Mouse (Mus musculus) small intestine, adult 2 months (tissue): Measurements from ENCODE around the gene Nyap2. TPM values are rescaled to one million over a fixed set of nuclear protein-coding genes. Genes with fewer than 3 reads are reported as not detected.

Experiments
- H3K27ac ChIP-seq: fragments of 200-500 bp; 2 replicates; pipeline ENCODE4 v1.5.1; 2012; ENCODE audit warnings: low read depth, low read length, control low read depth, inconsistent platforms; ENCODE audit not compliant: insufficient read depth
- H3K27me3 ChIP-seq: fragments of 200-500 bp; 2 replicates; pipeline ENCODE4 v1.6.1; 2012; ENCODE audit warnings: mild to moderate bottlenecking, moderate library complexity, low read length, inconsistent platforms; ENCODE audit not compliant: control insufficient read depth, insufficient read depth
- H3K36me3 ChIP-seq: fragments of 200-500 bp; 2 replicates; pipeline ENCODE4 v1.6.1; 2012; ENCODE audit warnings: mild to moderate bottlenecking, low read length, control low read depth, inconsistent platforms; ENCODE audit not compliant: control insufficient read depth, insufficient read depth
- H3K4me1 ChIP-seq: fragments of 200-500 bp; 2 replicates; pipeline ENCODE4 v1.6.1; 2012; ENCODE audit warnings: low read length, inconsistent platforms, mixed read lengths; ENCODE audit not compliant: control insufficient read depth, insufficient read depth, insufficient read length
- H3K4me3 ChIP-seq: fragments of 200-500 bp; 2 replicates; pipeline ENCODE4 v1.5.1; 2012; ENCODE audit warnings: low read depth, mild to moderate bottlenecking, control low read depth, inconsistent platforms, low read length, moderate library complexity
- CTCF ChIP-seq: fragments of 200-500 bp; IDR thresholded peaks from 2 replicates; pipeline ENCODE4 v1.5.1; 2012; ENCODE audit warnings: low read depth, mild to moderate bottlenecking, control low read depth, inconsistent platforms, low read length, moderate library complexity, mixed read lengths; ENCODE audit not compliant: insufficient replicate concordance, insufficient read length; ENCODE audit errors: extremely low read depth
- POLR2A ChIP-seq: fragments of 200-500 bp; IDR thresholded peaks from 2 replicates; pipeline ENCODE4 v1.6.1; 2012; ENCODE audit warnings: low read depth, mild to moderate bottlenecking, control low read depth, inconsistent platforms, low read length, moderate library complexity
- WGBS: fragments of 180-500 bp; shearing (Covaris S2); methylation state at CpG from one replicate; pipeline ENCODE4 v1.1.7; 2018; 5-methylcytosine and 5-hydroxymethylcytosine counted together
- polyA plus RNA-seq: library from polyadenylated mRNA; depleted of rRNA; stranded (reverse); fragments of >200 nt; gene quantifications from 2 replicates; pipeline ENCODE4 v1.2.3, GENCODE M21; 2012

Nyap2 gene
- polyA plus RNA-seq, 1 experiment: 0.01 TPM

GRCm38 (mm10) chr1:81248447-81249205, 171.9 kb downstream of the Nyap2 start:
- Histone ChIP-seq H3K36me3 (no peaks in the 10 kb centered on the region), H3K4me3 (no peak overlapping the region), H3K27ac (no peak overlapping the region), H3K4me1 (no peaks in the 10 kb centered on the region), H3K27me3 (no peaks in the 10 kb centered on the region)
- no peak for TF ChIP-seq POLR2A
- no peak for TF ChIP-seq CTCF
- WGBS: 68% methylated on average over 3 of the region's 3 CpGs

DNA sequence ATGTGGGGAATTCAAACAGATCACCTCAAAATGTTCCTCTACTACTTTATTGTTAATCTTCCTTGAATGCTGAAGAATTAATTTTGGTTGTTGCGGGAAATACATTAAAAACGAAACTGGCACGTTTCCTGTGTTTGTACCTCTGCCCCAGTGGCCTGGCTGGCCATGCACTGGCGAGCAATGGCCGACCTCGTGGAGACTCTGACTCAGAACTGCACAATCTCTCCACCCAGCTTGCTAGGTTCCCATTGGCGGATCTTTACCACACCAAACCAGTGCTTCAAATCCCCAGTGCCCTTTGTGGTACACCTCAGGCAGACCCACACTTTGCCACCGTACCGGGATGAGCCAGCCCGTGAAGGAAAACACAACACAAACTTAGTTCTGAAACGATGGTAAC, 173.3 kb downstream of the Nyap2 start:
- Histone ChIP-seq H3K4me1 (no peaks in the 10 kb centered on the region), H3K36me3 (no peaks in the 10 kb centered on the region), H3K4me3 (no peak overlapping the region), H3K27ac (no peak overlapping the region), H3K27me3 (no peaks in the 10 kb centered on the region)
- TF ChIP-seq CTCF: no peak
- TF ChIP-seq POLR2A: no peak
- WGBS: 85% methylated on average over 11 of the region's 11 CpGs

GRCm38 (mm10) chr1:81266441-81266840, 189.7 kb downstream of the Nyap2 start:
- Histone ChIP-seq H3K27me3 (no peaks in the 10 kb centered on the region), H3K27ac (no peak overlapping the region), H3K4me1 (no peaks in the 10 kb centered on the region), H3K36me3 (no peaks in the 10 kb centered on the region), H3K4me3 (no peak overlapping the region)
- WGBS: 59% methylated on average over 3 of the region's 3 CpGs
- TF ChIP-seq POLR2A (no peak), CTCF (no peak)

GRCm38 (mm10) chr1:81280978-81281377, 204.2 kb downstream of the Nyap2 start:
- H3K4me3 ChIP-seq: no peak overlapping the region
- no peaks in the 10 kb centered on the region for H3K36me3 ChIP-seq
- WGBS: 53% methylated on average over 9 of the region's 9 CpGs
- no peak overlapping the region for H3K27ac ChIP-seq
- no peak for TF ChIP-seq POLR2A
- no peak for TF ChIP-seq CTCF
- H3K27me3 ChIP-seq: no peaks in the 10 kb centered on the region
- no peaks in the 10 kb centered on the region for H3K4me1 ChIP-seq

DNA sequence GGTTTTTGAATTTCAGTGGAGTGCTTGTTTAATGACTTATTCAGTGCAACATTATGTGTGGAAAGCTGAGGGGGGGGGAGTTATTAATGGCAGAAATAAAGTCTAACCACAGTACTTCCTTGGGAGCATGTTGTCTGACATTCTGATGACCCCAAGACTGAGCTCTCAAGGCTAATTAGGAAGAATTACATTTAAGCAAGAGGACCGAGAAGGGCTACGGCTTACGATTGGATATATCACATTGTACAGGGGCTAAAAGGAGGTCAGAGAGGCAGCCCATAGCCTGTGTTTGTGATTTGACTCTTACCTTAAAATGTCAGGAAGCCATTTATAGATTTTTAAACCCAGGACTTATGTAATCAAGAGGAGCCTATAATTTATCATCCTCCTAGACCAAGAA, 208.9 kb downstream of the Nyap2 start:
- H3K4me1 ChIP-seq: no peaks in the 10 kb centered on the region
- H3K4me3 ChIP-seq: no peak overlapping the region
- no peak overlapping the region for H3K27ac ChIP-seq
- 52% methylated on average over 3 of the region's 3 CpGs for WGBS
- no peak for TF ChIP-seq CTCF
- no peak for TF ChIP-seq POLR2A
- H3K27me3 ChIP-seq: no peaks in the 10 kb centered on the region
- H3K36me3 ChIP-seq: no peaks in the 10 kb centered on the region

- Histone ChIP-seq H3K4me1 (no peaks in the 10 kb centered on the region), H3K27ac (no peak overlapping the region), H3K36me3 (no peaks in the 10 kb centered on the region), H3K4me3 (no peak overlapping the region), H3K27me3 (no peaks in the 10 kb centered on the region)
- TF ChIP-seq CTCF (no peak), POLR2A (no peak)
Measured at GRCm38 (mm10) chr1:81287088-81287487, 210.3 kb downstream of the Nyap2 start.

GRCm38 (mm10) chr1:81300735-81301134, 224.0 kb downstream of the Nyap2 start:
- Histone ChIP-seq H3K36me3 (no peaks in the 10 kb centered on the region), H3K4me1 (no peaks in the 10 kb centered on the region), H3K27me3 (no peaks in the 10 kb centered on the region), H3K4me3 (no peak overlapping the region), H3K27ac (no peak overlapping the region)
- WGBS: 48% methylated on average over 4 of the region's 4 CpGs
- no peak for TF ChIP-seq POLR2A
- TF ChIP-seq CTCF: no peak

- no peak overlapping the region for H3K4me3 ChIP-seq
- WGBS: 2% methylated on average over 2 of the region's 2 CpGs
- no peaks in the 10 kb centered on the region for H3K36me3 ChIP-seq
- TF ChIP-seq POLR2A (no peak), CTCF (no peak)
- H3K4me1 ChIP-seq: no peaks in the 10 kb centered on the region
- no peak overlapping the region for H3K27ac ChIP-seq
- H3K27me3 ChIP-seq: no peaks in the 10 kb centered on the region
Measured at GRCm38 (mm10) chr1:81301661-81302060, 224.9 kb downstream of the Nyap2 start.
